Mouse (Mus musculus): ENCODE measurements around the gene Olfr1404. TPM values are rescaled to one million over a fixed set of nuclear protein-coding genes. Genes with fewer than 3 reads are reported as not detected.

Gene Olfr1404
- not detected in 2 replicates for polyA plus RNA-seq (2012; rRNA removed)
- polyA plus RNA-seq (2014; fragmentation: Nextera tagmentation; extraction: Ambion mirVana), result not detected in 2 replicates

DNA sequence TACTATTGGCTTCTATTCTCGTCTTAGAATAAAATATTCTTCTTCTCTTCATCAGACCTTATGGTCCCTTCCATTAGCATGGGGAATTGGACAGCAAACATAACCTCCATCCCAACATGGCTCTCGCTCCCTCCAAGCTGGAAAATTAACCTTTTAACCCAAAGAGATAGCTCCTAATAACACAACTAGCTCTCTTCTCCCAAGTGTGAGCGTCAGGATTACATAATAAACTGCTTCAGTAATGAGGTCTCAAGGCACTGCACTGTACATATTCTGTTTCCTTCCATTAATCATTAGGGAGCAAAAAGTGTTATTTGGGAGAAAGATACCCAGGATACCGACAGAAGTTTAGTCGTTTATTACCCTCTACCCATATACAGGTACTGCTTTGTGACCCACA, at the start of gene Olfr1404:
TSS of gene Olfr1404 (plus strand) at position 301 of the 400 bp plus-strand sequence.
- DNase-seq (ENCODE audit: low read depth in 3 of 3, low spot score in 3 of 3), result no peak
- WGBS (ENCODE audit: insufficient replicate concordance), result 55% methylated on average over 5 of the region's 5 CpGs
- H3K36me3 ChIP-seq (replicated peaks; ENCODE audit: control insufficient read depth, insufficient read depth, low read depth), result no peaks in the 10 kb centered on the region
- no peak for TF ChIP-seq CTCF (IDR thresholded peaks at IDR 0.05; ENCODE audit: low read depth)
- no peak for TF ChIP-seq EP300 (IDR thresholded peaks at IDR 0.05; ENCODE audit: low read depth)
- ATAC-seq (ENCODE audit: insufficient read depth), result no peak
- no peaks in the 10 kb centered on the region for H3K27me3 ChIP-seq (ENCODE audit: control insufficient read depth, insufficient read depth, low read length)
- no peak within 1 kb of the TSS for H3K9ac ChIP-seq (replicated peaks)
- H3K4me1 ChIP-seq (replicated peaks; ENCODE audit: control insufficient read depth in 2 of 2, insufficient read depth in 2 of 2, low read length in 1 of 2), result no peaks in the 10 kb centered on the region
- H3K9me3 ChIP-seq (ENCODE audit: control insufficient read depth, low read length), result no peaks in the 10 kb centered on the region
- H3K4me2 ChIP-seq (ENCODE audit: low read depth), result no peak within 1 kb of the TSS
- H3K27ac ChIP-seq, result no peak within 1 kb of the TSS
- H3K4me3 ChIP-seq (ENCODE audit: insufficient read depth in 1 of 2, low read depth in 2 of 2, low read length in 2 of 2), result no peak within 1 kb of the TSS

DNA sequence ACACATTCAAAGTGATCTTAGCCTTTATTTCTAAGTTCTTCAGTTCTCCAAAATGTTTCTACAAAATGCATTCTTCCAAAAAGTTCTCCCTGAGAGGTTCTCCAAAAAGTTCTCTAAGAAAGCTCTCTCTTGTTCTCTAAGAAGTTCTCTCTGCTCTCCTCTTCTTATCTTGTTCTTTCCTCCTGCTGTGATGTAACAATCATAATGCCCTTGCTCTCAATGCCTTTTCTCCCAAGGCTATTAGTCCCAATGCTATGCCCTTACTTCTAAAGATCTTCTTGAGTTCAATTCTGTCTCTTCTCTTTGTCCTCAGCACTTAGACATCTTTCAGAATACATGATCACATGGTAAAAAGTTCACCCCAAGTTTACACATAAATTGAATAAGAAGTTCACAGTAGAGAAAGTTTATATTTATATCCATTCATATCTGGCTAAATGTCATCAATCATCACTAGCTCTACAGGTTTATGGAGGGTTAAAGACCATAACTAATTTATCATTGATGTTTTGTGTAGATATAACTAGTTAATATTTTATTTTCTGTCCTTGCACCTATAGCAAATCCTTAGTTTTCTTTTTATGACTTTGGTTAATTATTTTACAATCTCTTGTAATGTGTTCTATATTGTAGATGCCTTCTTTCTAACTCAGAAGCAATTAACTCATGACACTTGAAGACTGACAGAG, 37.9 kb upstream of the Olfr1404 start:
- H3K27me3 ChIP-seq (ENCODE audit: control insufficient read depth, insufficient read depth, low read length), result no peaks in the 10 kb centered on the region
- no peak overlapping the region for H3K4me2 ChIP-seq (ENCODE audit: low read depth)
- H3K4me1 ChIP-seq (replicated peaks; ENCODE audit: control insufficient read depth in 2 of 2, insufficient read depth in 2 of 2, low read length in 1 of 2), result no peaks in the 10 kb centered on the region
- DNase-seq (ENCODE audit: low read depth in 3 of 3, low spot score in 3 of 3), result no peak
- H3K4me3 ChIP-seq (ENCODE audit: insufficient read depth in 1 of 2, low read depth in 2 of 2, low read length in 2 of 2), result no peak overlapping the region
- H3K36me3 ChIP-seq (replicated peaks; ENCODE audit: control insufficient read depth, insufficient read depth, low read depth), result no peaks in the 10 kb centered on the region
- TF ChIP-seq EP300 (IDR thresholded peaks at IDR 0.05; ENCODE audit: low read depth), result no peak
- TF ChIP-seq CTCF (IDR thresholded peaks at IDR 0.05; ENCODE audit: low read depth), result no peak
- no peaks in the 10 kb centered on the region for H3K9me3 ChIP-seq (ENCODE audit: control insufficient read depth, low read length)
- no peak overlapping the region for H3K27ac ChIP-seq
- no peak for ATAC-seq (ENCODE audit: insufficient read depth)
- no peak overlapping the region for H3K9ac ChIP-seq (replicated peaks)

DNA sequence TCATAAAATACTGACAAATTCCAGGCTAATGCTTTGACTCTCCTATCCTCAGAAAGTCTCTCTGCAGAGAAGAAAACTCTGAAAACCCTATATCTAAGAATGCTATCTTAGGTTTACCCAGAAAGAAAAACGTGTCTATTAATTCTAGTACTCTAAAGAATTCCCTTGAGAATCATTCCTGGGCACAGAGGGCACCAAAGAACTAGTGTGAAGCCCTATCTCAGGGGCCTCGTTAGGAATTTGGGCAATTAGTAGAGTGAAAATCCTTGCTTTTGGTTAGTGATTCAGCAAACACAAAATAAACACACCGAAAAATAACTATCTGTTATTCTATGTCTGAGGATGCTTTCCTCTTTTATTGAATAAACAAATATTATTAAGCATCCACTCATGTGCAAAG, 21.7 kb upstream of the Olfr1404 start, which contains the start of gene Olfr1406:
TSS of gene Olfr1406 (minus strand) at position 101 of the 400 bp plus-strand sequence.
- whole genome bisulfite sequencing (ENCODE audit: insufficient replicate concordance), result 35% methylated on average over 3 of the region's 3 CpGs
- no peaks in the 10 kb centered on the region for H3K27me3 ChIP-seq (ENCODE audit: control insufficient read depth, insufficient read depth, low read length)
- ATAC-seq (ENCODE audit: insufficient read depth), result no peak

GRCm38 (mm10) chr1:173192059-173192458, 20.1 kb upstream of the Olfr1404 start:
- no peaks in the 10 kb centered on the region for H3K4me1 ChIP-seq (replicated peaks; ENCODE audit: control insufficient read depth in 2 of 2, insufficient read depth in 2 of 2, low read length in 1 of 2)
- no peaks in the 10 kb centered on the region for H3K9me3 ChIP-seq (ENCODE audit: control insufficient read depth, low read length)
- H3K27me3 ChIP-seq (ENCODE audit: control insufficient read depth, insufficient read depth, low read length), result no peaks in the 10 kb centered on the region
- no peak for TF ChIP-seq EP300 (IDR thresholded peaks at IDR 0.05; ENCODE audit: low read depth)
- no peak for TF ChIP-seq CTCF (IDR thresholded peaks at IDR 0.05; ENCODE audit: low read depth)
- H3K27ac ChIP-seq, result no peak overlapping the region
- H3K4me2 ChIP-seq (ENCODE audit: low read depth), result no peak overlapping the region
- H3K36me3 ChIP-seq (replicated peaks; ENCODE audit: control insufficient read depth, insufficient read depth, low read depth), result no peaks in the 10 kb centered on the region
- no peak overlapping the region for H3K9ac ChIP-seq (replicated peaks)
- WGBS (ENCODE audit: insufficient replicate concordance), result 29% methylated on average over 3 of the region's 3 CpGs
- DNase-seq (ENCODE audit: low read depth in 3 of 3, low spot score in 3 of 3) (no peak), ATAC-seq (ENCODE audit: insufficient read depth) (no peak)
- no peak overlapping the region for H3K4me3 ChIP-seq (ENCODE audit: insufficient read depth in 1 of 2, low read depth in 2 of 2, low read length in 2 of 2)

More for the DNA sequence above, 21.7 kb upstream of the Olfr1404 start, which contains the start of gene Olfr1406:
- Histone ChIP-seq H3K4me2 (ENCODE audit: low read depth) (no peak within 1 kb of the TSS), H3K4me1 (replicated peaks; ENCODE audit: control insufficient read depth in 2 of 2, insufficient read depth in 2 of 2, low read length in 1 of 2) (no peaks in the 10 kb centered on the region), H3K27ac (no peak within 1 kb of the TSS), H3K9ac (replicated peaks) (no peak within 1 kb of the TSS), H3K9me3 (ENCODE audit: control insufficient read depth, low read length) (no peaks in the 10 kb centered on the region), H3K36me3 (replicated peaks; ENCODE audit: control insufficient read depth, insufficient read depth, low read depth) (no peaks in the 10 kb centered on the region), H3K4me3 (ENCODE audit: insufficient read depth in 1 of 2, low read depth in 2 of 2, low read length in 2 of 2) (no peak within 1 kb of the TSS)
- no peak for DNase-seq (ENCODE audit: low read depth in 3 of 3, low spot score in 3 of 3)
- TF ChIP-seq EP300 (IDR thresholded peaks at IDR 0.05; ENCODE audit: low read depth), result no peak
- TF ChIP-seq CTCF (IDR thresholded peaks at IDR 0.05; ENCODE audit: low read depth), result no peak

GRCm38 (mm10) chr1:173196359-173196758, 15.8 kb upstream of the Olfr1404 start:
- no peak overlapping the region for H3K27ac ChIP-seq
- no peak for TF ChIP-seq EP300 (IDR thresholded peaks at IDR 0.05; ENCODE audit: low read depth)
- no peak for TF ChIP-seq CTCF (IDR thresholded peaks at IDR 0.05; ENCODE audit: low read depth)
- no peak overlapping the region for H3K4me3 ChIP-seq (ENCODE audit: insufficient read depth in 1 of 2, low read depth in 2 of 2, low read length in 2 of 2)
- no peaks in the 10 kb centered on the region for H3K4me1 ChIP-seq (replicated peaks; ENCODE audit: control insufficient read depth in 2 of 2, insufficient read depth in 2 of 2, low read length in 1 of 2)
- H3K27me3 ChIP-seq (ENCODE audit: control insufficient read depth, insufficient read depth, low read length), result no peaks in the 10 kb centered on the region
- 49% methylated on average over 2 of the region's 2 CpGs for WGBS (ENCODE audit: insufficient replicate concordance)
- ATAC-seq (ENCODE audit: insufficient read depth) (no peak), DNase-seq (ENCODE audit: low read depth in 3 of 3, low spot score in 3 of 3) (no peak)
- H3K4me2 ChIP-seq (ENCODE audit: low read depth), result no peak overlapping the region
- no peak overlapping the region for H3K9ac ChIP-seq (replicated peaks)
- H3K36me3 ChIP-seq (replicated peaks; ENCODE audit: control insufficient read depth, insufficient read depth, low read depth), result no peaks in the 10 kb centered on the region
- no peaks in the 10 kb centered on the region for H3K9me3 ChIP-seq (ENCODE audit: control insufficient read depth, low read length)

Measured in liver, embryonic 14.5 days (tissue).